Mouse (Mus musculus) frontal cortex, adult (tissue): ENCODE data around the gene Pigs.

Experiments used
- ATAC-seq: cut with Nextera tagmentation; 2 replicates; pipeline ENCODE4 v1.9.2; 2017; ENCODE audit warnings: mild to moderate bottlenecking, moderate library complexity, mixed read lengths; ENCODE audit not compliant: low TSS enrichment

Gene Pigs

DNA sequence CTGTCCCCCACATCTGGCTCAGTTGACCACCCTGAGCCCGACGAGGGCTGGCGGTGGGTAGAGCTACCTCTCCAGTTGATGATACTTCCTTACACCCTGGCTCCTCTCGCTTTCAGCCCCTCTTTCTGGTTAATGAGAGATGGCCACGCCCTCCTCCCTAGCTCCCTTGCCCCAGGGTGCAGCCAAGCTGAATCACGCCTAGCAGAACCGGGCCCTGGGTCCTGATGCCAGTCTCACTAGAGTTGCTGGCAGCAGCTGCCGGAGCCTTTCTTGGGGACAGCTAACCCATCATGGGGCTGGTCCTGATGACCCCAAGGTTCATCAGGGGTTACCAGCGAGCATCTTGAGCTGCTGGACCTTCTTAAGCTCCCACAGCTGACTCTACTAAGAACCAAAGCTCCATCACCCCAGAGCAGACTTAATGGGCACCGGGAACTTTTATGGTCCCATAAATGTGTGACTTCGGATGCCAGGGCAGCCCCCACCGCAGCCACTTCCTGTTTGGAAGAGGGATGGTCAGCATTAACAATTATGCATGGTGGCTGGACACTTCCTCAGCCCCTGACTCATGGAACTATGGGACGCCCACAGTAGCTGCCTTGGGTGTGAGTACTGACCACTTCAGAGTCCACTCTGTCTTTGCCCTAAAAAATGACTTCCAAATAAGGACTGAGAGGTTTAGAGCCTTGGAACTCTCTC is 35.2 kb downstream of the Pigs start:
- no peak for ATAC-seq

DNA sequence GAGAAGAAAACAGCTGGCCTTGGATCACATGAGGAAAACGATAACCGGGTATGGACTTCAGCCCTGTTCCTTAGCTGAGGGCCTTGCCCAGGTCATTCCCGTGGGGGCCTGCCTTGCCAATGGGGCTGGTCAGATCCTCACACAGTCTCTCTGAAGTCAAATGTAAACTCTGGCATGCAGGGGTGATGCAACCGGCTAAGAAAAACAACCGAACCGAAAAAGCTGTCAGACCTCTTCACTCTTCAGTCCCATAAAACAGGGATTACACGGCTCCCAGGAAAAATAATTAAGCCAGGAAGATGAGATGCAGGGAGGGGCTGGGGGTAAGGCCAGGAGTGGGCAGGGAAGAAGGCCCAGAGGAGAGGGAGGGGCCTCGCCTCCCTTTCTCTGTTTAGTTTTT is 35.9 kb downstream of the Pigs start:
- no peak for ATAC-seq

DNA sequence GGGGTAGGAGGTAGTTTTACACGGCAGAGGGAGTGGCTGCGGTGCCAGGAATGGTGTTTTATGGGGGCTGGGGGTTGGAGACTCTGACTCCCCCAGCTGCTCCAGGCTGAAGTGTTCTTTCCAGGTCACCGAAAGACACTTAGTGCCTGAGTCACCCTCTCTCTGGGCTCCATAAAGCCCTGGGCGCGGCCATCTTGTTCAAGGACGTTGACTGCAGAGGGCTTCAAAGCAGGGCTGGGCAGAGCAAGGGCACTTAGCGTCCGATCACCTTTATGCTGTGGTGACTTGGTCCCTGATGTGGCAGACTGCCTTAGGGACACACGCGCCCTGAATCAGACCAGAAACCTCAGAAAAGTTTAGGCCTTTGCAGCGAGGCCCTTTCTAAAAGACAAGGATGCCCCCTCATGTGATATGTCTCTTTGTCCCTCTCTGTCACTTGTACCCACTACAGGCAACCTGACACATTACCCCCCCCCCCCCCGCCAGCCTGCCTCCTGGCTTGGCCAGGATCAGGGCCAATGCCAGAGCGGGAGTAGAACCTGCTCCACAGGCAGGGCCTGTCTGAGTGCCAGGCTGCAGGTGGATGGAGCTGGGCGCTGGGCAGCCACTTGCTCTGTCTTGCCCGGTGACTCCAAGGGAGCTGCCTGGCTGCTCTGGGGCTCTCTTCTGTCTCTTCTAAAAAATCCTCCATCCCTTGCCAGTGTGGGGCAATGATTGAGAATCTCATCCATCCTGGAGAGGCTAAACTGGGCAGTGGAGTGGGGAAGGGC is 39.4 kb downstream of the Pigs start:
- no peak for ATAC-seq

DNA sequence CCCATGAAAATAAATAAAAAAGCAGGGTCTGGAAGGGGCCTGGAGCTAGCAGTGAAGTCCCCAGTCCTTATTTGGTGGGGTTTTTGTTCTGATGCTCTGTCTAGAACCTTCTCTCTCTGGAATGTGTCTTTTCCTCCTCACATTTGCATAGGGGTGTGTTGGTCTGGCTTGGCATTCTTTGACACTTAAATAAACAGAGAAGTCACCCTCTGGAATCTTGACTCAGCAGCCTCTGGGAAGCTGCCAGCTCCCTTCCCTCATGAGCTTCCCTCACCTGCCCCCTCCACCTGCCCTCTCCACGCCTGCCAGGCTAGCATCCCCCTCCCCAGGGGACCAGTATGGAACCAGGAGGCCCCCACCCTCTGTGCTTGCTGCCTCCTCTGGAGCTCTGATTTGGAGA is 42.2 kb downstream of the Pigs start:
- no peak for ATAC-seq

DNA sequence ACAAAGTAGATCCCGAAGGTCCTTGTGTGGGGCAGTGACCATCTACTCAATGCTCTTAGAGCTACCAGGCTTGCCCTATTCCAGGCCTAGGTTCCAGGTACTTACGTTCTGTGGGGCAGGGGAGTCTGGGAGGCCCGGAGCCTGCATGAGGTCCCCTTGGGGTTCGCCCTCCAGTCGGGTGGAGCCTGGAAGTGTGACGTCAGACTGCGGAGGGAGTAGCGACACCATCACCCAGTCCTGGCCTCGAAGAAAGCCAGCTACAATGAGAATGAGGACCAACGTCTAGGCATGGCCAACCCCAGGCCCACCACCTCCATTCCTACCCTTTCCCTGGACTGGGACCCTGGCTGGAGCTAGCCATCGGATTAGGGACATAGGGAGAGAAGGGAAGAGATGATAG is 43.5 kb downstream of the Pigs start:
- no peak for ATAC-seq

DNA sequence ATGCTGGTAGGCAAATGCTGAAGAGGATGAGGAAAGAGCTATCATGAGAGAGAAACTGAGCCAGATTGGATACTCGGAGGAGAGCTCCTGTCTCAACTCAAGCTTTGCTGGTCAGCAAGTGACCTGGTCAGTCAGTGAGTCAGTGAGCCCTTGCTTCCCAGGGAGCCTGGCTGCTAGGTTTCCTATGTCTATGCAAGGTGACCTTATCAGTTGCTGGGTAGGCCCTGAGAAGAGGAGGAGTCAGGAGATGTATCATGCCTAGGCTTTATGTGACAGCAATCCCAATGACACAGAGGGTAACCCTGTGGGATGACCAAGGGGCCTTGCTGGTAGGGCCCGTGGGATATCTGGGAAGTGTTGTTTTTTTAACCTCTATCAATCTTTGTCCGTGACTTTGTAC is 44.0 kb downstream of the Pigs start:
- ATAC-seq, result no peak

DNA sequence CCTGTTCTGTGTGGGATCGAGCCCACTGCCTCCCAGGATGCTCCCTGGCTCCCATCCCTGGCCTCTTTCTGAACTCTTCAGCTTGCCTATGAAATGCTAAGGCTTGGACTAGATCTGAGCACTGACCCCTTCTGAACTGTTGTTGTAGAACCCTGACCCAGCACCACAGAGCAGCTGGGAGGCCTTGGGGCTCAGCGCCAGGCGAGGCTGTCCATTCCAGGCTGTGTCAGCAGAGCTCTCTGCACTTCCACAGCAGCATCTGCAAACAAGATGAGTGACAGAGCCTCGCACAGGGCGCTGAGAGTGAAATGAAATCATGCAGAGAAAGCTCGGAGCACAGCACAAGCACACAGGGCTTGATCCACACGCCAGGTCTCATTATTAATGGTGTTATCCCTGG is 44.4 kb downstream of the Pigs start:
- no peak for ATAC-seq

DNA sequence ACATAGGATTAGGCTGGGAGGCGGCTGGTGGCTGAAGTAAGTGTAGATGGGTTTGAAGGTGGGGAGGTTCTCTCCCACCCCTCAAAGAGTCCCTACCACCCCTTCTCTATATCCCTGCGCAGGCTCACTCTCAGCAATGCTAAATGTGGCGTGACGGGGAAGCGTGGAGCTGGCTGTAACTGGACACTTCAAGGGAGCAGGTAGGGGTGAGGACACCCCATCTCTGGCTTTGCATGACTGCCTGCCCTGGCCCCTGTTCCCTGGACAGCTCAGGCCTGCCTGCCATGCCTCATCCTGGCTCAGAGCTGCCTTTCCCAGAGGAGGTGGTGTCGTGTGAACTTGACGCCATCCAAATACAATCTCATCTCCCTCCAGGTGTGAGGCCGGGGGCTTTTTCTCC is 45.9 kb downstream of the Pigs start:
- no peak for ATAC-seq

DNA sequence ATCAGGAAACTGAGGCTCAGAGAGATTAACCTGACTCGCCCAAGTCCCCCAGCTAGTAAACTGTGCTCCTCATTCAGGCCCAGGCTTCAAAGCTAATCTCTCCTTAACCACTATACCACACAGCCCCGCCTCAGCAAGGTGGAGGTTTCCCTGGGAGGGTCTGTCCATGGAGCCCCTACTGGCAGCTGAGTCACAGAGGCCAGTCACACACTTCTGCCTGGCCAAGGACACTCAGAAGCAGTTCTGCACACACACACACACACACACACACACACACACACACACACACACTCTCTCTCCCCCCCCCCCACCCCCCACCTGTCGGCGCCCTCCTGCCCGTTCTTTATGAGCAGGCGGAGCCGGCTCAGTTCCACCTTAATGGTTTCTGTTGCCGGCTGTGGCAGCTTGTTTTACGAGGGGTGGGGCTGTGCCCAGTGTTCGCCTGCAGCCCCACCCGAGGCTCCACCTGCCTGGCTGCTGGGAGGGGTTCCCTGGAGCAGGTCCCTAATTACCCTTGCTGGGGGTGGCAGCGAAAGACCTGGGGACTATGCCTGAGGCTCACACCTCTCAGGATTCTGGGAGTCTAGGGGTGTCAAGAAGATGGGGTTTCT is 49.4 kb downstream of the Pigs start:
- no peak for ATAC-seq

DNA sequence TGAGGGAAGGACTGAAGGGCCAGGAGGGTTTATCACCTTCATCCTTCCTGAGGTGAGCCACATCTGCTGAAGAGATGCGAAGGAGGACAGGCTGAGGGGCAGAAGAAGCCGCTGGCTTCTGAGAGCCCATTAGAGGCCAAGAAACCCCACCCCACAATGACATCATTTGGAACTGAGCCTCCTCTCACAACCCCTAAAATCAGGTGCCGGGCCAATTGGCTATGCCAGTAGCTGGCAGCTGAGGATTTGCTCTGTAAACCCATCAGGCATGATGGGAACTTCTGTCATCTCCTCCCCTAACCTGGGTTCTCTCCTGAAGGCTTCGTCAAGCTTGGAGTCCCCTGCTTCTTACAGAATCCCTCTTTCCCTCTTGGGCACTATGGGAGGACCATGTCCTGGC is 52.1 kb downstream of the Pigs start:
- no peak for ATAC-seq

DNA sequence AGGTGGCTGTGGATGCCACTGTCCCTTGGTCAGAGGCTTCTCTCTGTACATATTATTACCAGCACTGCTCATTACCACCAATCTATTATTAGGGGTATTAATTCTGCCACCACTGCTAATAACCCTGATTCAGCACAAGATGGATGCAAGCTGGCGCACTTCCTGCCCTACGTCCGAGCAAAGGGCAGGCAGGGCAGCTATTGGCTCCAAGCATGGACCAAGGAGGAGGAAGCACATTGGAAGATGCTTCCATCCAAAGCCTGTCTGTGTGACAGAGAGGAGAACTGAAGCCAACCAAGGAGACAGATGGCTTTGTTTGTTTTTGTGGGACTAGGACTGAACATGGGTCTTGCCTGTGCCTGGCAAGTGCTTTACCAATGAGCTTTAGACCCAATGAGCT is 52.8 kb downstream of the Pigs start:
- no peak for ATAC-seq

DNA sequence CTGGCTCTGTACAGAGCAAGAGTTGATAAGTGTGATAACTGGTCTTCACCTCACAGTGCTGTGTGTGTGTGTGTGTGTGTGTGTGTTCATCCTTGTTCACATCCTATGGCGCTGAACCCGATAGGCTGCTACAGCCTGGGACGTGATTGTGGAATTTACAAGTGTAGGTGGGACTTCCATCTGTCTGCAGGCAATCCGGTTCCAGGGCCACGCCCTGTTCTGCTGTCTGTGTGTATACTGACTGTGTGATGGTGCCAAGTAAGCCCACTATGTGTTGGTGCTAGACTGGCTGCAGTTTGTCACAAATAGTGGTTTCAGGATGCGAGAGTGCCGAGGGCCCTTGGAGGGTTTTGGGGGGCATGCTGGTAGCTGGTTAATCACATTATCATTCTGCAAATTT is 54.1 kb downstream of the Pigs start:
- ATAC-seq, result no peak

DNA sequence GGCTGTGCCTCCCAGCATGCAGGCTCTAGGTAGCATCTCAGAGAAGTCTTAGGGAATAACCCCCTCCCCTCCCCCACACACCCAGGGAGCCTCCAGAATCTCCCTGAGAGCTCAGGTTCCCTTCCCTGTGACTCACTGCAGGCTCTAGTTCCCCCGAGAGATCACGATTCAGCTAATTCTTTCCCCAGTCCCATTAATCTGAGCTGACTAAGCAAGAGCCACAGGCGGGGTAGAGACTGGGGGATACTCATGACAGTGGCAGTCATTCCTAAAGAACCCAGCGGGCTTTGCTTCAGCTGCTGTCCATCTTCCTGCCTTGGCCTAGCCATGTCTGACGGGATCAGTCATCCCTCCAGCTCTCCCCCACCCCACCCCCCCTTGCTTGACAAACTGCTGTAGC is 54.5 kb downstream of the Pigs start:
- ATAC-seq, result no peak; the same call in 1 of the 2 replicates

DNA sequence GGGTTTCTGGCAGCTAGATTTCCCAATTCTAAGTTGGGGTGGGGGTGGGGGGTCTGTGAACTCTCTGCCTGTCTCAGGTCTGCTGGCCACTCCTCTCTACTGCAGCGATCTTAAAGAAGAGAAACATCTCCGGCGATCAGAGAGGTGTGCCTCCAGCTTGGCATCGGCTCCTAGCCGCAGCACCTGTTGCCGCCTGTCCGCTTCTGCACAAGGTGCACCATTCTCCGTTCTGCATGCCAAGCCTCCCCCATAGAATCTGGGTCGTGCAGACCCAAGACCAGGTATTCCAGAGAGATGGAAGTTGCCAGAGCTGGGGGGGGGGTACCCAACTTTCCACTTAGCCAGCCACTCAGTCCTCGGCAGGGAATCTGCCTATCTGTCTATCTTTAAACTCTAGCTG is 57.6 kb downstream of the Pigs start:
- ATAC-seq, result no peak

DNA sequence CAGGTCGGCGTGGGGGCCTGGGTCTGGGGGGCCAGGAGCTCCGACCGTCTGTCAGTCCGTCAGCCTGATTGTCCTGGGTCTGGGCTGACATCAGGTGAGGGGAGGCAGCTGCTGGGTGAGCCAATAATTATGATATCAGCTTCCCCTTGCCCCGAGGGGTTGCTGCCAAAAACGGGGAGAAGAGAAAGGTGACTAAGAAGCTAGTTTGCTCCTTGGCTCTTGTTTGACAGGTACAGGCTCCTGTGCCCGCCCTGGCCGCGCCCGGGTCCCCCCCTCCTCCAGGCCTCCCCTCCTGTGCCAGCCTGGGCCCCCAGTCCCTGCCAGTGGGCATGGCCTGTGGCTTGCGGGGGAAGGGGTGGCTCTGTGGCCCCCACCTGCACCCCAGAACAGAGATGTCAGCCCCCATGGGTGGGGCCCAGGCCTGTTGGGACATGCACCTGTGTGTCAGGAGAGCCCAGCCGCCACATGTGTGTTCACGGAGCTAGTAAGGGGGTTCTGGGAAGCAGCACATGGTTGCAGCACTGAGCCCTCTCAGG is 58.4 kb downstream of the Pigs start, which contains the start of gene Foxn1:
TSS of gene Foxn1 (minus strand) at position 51 of the 536 bp plus-strand sequence.
- ATAC-seq, result no peak
